Mouse (Mus musculus) heart, embryonic 15.5 days (tissue): ENCODE measurements around the gene Phyh. TPM values are rescaled to one million over a fixed set of nuclear protein-coding genes. Genes with fewer than 3 reads are reported as not detected.

ENCODE experiments used
- ATAC-seq: fragments of 200-750 bp; cut with Nextera tagmentation; replicated peaks from 2 replicates; pipeline ENCODE4 v1.8.0; 2017; ENCODE audit warnings: low read depth, moderate TSS enrichment; ENCODE audit not compliant: insufficient number of reproducible peaks, insufficient read depth, low FRiP score
- H3K27ac ChIP-seq: fragments of 300-500 bp; sonication (generic); 2 replicates; pipeline ENCODE4 v1.5.1; 2015; ENCODE audit warnings: mild to moderate bottlenecking, inconsistent platforms
- H3K27me3 ChIP-seq: fragments of 300-500 bp; sonication (generic); 2 replicates; pipeline ENCODE4 v1.6.1; 2015; ENCODE audit warnings: inconsistent platforms
- H3K36me3 ChIP-seq: fragments of 300-500 bp; sonication (generic); 2 replicates; pipeline ENCODE4 v1.6.1; 2015; ENCODE audit warnings: mild to moderate bottlenecking, inconsistent platforms
- H3K4me1 ChIP-seq: fragments of 300-500 bp; sonication (generic); replicated peaks from 2 replicates; pipeline ENCODE4 v1.6.1; 2015; ENCODE audit warnings: inconsistent platforms
- H3K4me2 ChIP-seq: fragments of 300-500 bp; sonication (generic); 2 replicates; pipeline ENCODE4 v1.6.1; 2015; ENCODE audit warnings: inconsistent platforms, mild to moderate bottlenecking, moderate library complexity
- H3K4me3 ChIP-seq: fragments of 300-500 bp; sonication (generic); 2 replicates; pipeline ENCODE4 v1.5.1; 2015; ENCODE audit warnings: mild to moderate bottlenecking, inconsistent platforms
- H3K9ac ChIP-seq: fragments of 300-500 bp; sonication (generic); 2 replicates; pipeline ENCODE4 v1.6.1; 2015; ENCODE audit warnings: mild to moderate bottlenecking, inconsistent platforms
- H3K9me3 ChIP-seq: fragments of 300-500 bp; sonication (generic); replicated peaks from 2 replicates; pipeline ENCODE4 v1.6.1; 2016; ENCODE audit warnings: inconsistent platforms
- WGBS: fragments of 180-500 bp; shearing (Covaris S2); methylation state at CpG from one replicate; pipeline ENCODE4 v1.1.7; 2015; ENCODE audit warnings: mixed read lengths; 5-methylcytosine and 5-hydroxymethylcytosine counted together
- polyA plus RNA-seq: library from polyadenylated mRNA; unstranded; fragments of >200 nt; fragmentation: Nextera tagmentation; extraction: Ambion mirVana; gene quantifications from 2 replicates; pipeline ENCODE4 v1.2.1, GENCODE M21; 2015

Gene Phyh
- 170 and 225 TPM in 2 replicates for polyA plus RNA-seq

DNA sequence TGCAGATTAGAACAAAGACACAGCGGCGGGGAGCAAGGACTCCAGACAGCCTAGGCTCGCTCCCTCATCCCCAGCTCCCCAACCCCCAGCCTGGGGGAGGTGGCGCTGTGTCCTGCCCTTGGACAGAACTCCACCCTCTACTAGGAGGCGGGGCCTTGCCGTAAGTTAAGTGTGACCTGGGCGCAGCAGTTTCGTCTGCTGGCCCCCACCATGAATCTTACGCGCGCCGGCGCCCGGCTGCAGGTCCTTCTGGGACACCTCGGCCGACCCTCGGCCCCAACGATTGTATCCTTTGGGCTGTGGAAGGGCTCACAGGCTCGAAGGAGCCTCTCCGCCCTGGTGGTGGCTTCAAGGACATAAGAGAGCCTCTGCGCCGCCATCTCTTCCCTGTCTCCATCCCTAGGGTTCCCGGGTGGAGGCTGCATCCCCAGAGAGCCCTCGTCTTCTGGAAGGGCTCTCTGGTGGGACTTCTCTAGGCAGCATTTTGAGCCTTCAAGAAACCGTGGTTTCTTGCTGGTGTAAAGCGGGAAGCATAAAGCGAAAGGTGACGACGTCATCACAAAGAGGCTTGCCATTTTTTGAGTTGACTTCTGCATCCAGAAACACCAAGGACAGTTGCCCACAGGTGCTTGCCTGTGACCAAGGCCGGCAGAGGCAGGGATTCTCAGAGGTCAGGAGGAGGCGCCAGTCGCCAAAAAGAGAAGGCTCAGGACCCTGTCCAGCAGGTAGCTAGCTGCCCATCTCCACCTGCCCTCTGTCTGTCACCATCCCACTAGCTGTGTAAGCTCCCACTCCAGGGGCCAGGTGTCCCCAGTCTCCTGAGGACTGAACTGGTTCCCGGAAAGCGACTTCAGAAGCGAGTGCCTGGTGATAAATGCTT lies at the start of gene Phyh:
Gene Phyh, plus strand, starts transcription at position 160 of the 880 bp plus-strand sequence.
- Histone ChIP-seq H3K27me3 (no peaks in the 10 kb centered on the region), H3K4me2 (peak within 1 kb of the TSS; percentile 89), H3K9me3 (no peaks in the 10 kb centered on the region), H3K27ac (peak within 1 kb of the TSS; percentile 84), H3K9ac (peak within 1 kb of the TSS; percentile 83), H3K36me3 (peaks cover 2% of the 10 kb centered on the region; the same call in 1 of the 2 replicates), H3K4me3 (peak within 1 kb of the TSS; percentile 76), H3K4me1 (peaks cover 11% of the 10 kb centered on the region)
- 6% methylated on average over 35 of the region's 35 CpGs for WGBS
- peak; percentile 99 for ATAC-seq

DNA sequence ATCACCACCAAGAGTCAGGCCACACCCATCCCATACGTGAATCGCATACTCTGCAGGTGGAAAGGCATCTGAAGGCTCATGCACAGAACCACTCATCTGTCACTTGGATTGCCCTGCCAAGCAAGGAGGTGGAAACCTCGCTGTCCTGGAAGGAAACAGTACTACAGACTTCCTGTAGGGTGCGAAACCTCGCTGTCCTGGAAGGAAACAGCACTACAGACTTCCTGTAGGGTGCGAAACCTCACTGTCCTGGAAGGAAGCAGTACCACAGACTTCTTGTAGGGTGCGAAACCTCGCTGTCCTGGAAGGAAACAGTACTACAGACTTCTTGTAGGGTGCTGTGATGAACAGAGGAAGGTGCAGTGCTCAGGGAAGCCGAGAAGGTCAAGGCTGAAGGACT lies 46.1 kb upstream of the Phyh start:
- no peak overlapping the region for H3K27ac ChIP-seq
- H3K9ac ChIP-seq = no peak overlapping the region
- no peak overlapping the region for H3K4me2 ChIP-seq
- whole genome bisulfite sequencing = 67% methylated on average over 9 of the region's 9 CpGs
- ATAC-seq = no peak
- H3K4me3 ChIP-seq = no peak overlapping the region
- H3K9me3 ChIP-seq = no peaks in the 10 kb centered on the region
- H3K4me1 ChIP-seq = no peaks in the 10 kb centered on the region
- H3K27me3 ChIP-seq = no peaks in the 10 kb centered on the region
- H3K36me3 ChIP-seq = no peaks in the 10 kb centered on the region

DNA sequence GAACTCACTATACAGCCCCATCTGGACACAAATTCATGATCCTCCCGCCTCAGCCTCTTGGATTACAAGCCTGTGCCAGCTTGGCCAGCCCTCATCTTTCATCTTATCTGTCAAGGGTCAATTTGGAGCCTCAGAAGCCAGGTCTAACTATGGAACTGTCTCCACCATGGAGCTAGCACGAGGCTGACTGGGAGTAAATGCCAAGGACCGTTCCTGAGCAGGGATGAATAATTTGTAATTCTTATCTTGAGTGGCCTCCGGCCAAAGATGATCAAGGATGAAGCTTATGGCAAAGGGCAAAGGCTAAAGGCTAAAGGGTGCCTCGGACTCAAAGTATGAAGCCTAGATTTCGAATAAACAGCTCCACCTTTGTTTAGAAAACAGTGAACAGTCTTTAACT lies 45.5 kb upstream of the Phyh start:
- Histone ChIP-seq H3K9me3 (no peaks in the 10 kb centered on the region), H3K4me3 (no peak overlapping the region), H3K4me2 (no peak overlapping the region), H3K27me3 (no peaks in the 10 kb centered on the region), H3K9ac (no peak overlapping the region), H3K36me3 (no peaks in the 10 kb centered on the region), H3K4me1 (no peaks in the 10 kb centered on the region), H3K27ac (no peak overlapping the region)
- WGBS = 49% methylated on average over 6 of the region's 6 CpGs
- ATAC-seq = no peak

DNA sequence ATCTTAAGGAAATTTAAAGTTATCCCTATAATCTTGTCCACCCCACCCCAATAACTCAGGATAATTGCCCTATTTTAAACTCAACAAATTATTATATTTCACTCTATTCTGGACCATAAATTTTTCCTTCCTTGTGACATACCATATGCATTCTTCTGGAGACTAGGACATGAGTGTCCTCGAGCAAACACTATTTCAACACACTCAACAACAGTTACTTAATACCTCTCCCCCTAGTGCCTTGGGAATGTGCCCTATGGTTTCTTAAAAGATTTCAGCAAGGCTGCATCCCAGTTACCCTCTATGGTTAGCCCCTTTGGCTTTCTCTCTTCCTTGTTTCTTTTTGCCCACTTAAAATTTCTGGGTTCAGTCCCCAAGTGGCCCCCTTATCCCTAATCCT lies 43.7 kb upstream of the Phyh start:
- no peak for ATAC-seq
- H3K9me3 ChIP-seq = no peaks in the 10 kb centered on the region
- no peak overlapping the region for H3K4me3 ChIP-seq
- no peaks in the 10 kb centered on the region for H3K27me3 ChIP-seq
- H3K9ac ChIP-seq = no peak overlapping the region
- 62% methylated on average over 1 of the region's 1 CpGs for WGBS
- no peak overlapping the region for H3K27ac ChIP-seq
- H3K36me3 ChIP-seq = no peaks in the 10 kb centered on the region
- H3K4me2 ChIP-seq = no peak overlapping the region
- H3K4me1 ChIP-seq = no peaks in the 10 kb centered on the region

DNA sequence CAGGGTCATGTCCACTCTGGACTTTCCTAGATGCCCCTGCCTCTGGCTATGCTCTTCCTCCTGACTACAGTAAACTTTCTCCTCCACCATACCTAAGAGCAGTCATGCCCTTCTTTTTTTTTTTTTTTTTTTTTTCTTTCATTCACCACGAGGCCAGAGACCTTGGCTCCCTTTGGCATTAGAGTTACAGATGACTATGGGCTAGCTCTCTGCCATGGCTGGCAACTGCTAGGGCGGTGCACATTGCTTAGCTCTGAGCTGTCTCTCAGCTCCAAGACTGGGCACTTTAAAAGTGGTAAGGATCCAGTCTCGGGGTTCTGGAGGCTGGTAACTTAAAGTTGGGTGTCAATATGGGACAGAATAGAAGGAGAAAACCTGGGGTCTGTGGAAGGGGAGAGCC lies 42.7 kb upstream of the Phyh start:
- H3K27ac ChIP-seq = no peak overlapping the region
- no peak overlapping the region for H3K4me3 ChIP-seq
- H3K4me2 ChIP-seq = no peak overlapping the region
- peaks cover 4% of the 10 kb centered on the region; the same call in 1 of the 2 replicates for H3K4me1 ChIP-seq
- no peaks in the 10 kb centered on the region for H3K27me3 ChIP-seq
- 62% methylated on average over 3 of the region's 3 CpGs for WGBS
- no peaks in the 10 kb centered on the region for H3K9me3 ChIP-seq
- ATAC-seq = no peak
- H3K9ac ChIP-seq = no peak overlapping the region
- H3K36me3 ChIP-seq = no peaks in the 10 kb centered on the region

DNA sequence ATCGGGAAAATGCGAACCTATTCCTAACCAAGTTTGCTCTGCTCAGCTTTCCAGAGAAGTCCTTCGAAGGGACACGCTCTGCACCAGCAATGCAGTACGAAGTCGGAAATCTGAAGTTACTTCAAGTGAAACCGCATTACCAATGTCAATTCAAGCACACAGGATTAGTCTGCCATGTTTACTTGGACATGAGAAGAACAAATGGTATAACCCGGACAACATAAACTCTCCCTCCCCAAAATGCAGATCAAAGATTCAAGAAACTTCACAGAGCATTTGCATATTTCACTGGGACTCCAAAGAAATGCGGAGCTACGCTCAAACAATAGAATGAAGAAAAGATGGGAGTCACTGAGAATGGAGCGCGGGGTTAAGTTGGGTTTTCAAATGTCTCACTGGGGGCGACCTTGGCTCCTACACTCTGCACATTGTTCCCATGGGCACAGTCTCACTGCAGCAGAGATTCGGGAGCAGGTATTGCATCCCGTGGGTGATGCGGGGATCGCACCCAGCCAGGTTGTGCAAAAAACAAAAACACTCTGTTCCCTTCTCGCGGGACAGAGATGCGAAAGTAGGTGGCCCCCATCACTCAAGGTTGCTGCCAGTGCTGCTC lies 38.0 kb upstream of the Phyh start:
- H3K27ac ChIP-seq = peak overlapping the region; percentile 100
- H3K4me3 ChIP-seq = peak overlapping the region; percentile 93
- peaks cover 19% of the 10 kb centered on the region for H3K4me1 ChIP-seq
- ATAC-seq = no peak
- H3K27me3 ChIP-seq = no peaks in the 10 kb centered on the region
- no peaks in the 10 kb centered on the region for H3K9me3 ChIP-seq
- H3K4me2 ChIP-seq = peak overlapping the region; percentile 89
- peaks cover 7% of the 10 kb centered on the region for H3K36me3 ChIP-seq
- WGBS = 3% methylated on average over 20 of the region's 20 CpGs
- H3K9ac ChIP-seq = peak overlapping the region; percentile 99

DNA sequence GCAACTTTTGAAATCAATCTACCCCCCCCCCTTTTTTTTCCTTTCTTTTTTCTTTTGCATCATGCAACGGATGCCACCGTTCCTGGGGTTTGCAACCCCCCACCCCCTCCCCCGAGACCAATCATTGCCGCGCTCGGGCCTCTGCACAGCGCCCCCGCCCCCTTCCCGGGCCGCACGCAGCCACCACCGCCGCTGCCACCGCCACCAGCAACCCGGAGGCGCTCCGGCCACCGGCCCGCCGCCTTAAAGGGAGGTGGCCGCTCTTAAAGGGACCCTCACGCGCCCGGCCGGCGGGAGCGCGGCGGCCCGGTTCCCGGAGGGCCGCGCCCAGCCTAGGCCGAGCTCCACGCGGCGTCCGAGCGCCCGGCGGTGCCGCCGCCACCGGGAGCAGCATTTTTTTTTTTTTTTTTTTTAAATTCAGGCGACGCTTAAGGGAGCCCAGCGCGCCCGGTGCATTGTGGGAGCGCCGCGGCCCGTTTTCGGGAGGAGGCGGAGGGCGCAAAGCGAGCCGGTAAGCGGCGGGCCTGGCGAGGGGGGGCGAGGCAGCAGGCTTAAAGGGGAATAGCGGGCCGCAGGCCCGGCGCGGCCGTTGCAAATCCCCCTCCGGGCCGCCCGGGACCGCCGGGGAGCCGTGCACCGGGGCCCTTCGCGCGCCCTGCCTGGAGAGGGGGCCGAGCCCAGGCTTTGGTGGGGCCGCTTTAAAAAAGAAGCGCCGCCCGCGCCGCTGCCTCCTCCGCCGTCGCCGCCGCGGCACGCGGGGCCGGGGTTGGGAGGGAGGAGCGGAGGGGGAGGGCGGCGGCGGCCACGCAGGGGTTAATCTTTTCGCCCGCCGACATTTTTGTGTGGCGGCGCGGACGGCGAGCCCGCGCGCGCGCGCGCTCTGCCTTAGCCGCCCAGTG lies 37.2 kb upstream of the Phyh start, which contains the start of gene Sephs1:
Gene Sephs1, plus strand, starts transcription at position 215 of the 899 bp plus-strand sequence.
- Histone ChIP-seq H3K4me1 (peaks cover 19% of the 10 kb centered on the region), H3K27me3 (no peaks in the 10 kb centered on the region), H3K27ac (peak within 1 kb of the TSS; percentile 100), H3K4me2 (peak within 1 kb of the TSS; percentile 89), H3K9me3 (no peaks in the 10 kb centered on the region), H3K36me3 (peaks cover 14% of the 10 kb centered on the region), H3K9ac (peak within 1 kb of the TSS; percentile 99), H3K4me3 (peak within 1 kb of the TSS; percentile 93)
- peak; percentile 74 for ATAC-seq
- WGBS = under 1% methylated on average over 98 of the region's 115 CpGs

DNA sequence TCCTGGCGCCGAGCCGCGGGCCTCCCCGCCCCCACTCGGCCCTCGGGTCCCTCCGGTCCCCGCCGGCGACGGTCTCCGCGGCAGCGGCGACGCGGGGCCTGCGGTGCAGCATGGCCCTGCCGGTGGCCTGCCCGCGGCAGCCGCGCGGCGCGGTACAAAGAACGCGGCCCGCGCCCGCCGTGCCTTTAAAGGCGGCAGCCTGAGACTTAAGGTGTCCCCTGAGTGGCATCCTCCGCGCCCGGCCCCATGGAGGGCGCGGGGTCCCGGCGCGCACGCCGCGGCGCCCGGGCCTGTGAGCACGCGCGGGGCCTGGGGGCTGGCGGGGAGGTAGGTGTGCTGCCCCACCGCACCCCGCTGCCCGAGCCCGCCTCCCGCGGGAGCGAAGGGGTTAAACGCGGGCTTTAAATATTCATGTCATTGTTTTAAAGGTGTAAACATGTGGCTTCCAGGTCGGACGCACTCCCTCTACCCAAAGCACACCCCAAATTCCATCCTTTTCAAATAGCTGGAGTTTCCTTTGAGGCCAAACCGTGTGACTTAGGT lies 36.5 kb upstream of the Phyh start:
- WGBS = under 1% methylated on average over 61 of the region's 63 CpGs
- no peaks in the 10 kb centered on the region for H3K27me3 ChIP-seq
- H3K4me2 ChIP-seq = peak overlapping the region; percentile 89
- peak overlapping the region; percentile 93 for H3K4me3 ChIP-seq
- H3K9ac ChIP-seq = peak overlapping the region; percentile 99
- H3K9me3 ChIP-seq = no peaks in the 10 kb centered on the region
- H3K4me1 ChIP-seq = peaks cover 19% of the 10 kb centered on the region
- H3K36me3 ChIP-seq = peaks cover 21% of the 10 kb centered on the region
- peak overlapping the region; percentile 100 for H3K27ac ChIP-seq
- ATAC-seq = peak; percentile 54

DNA sequence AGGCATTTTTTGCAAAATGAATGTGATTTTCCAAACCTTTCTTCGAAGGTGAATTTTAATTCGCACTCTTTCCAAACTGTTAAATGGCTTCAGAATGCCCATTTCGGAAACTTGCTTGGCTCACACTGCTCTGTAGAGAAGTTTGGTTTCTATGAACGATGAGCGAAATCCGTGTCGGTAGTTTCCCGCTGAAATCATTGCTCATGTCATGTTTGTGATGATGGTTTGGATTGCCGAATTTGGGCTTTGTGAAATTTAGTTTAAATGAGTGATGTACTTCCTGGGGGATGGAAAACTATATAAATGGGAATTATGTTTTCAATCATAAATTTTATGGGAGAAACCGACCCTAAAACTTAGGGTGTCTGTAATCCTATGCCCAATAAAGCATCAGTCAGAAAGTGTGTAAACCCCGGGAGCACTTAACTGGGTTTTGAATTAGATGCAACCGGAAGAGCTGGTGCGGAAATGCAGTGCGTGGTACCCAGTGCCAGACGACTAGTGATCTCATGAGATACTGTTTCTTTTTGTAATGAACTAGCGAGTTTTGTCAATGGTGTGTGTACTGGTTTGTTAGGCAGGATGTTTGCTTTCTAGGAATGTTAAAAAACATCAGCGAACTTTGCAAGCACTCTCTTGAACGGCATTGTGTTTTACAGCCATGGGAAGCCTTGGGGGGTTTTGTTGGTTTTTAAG lies 35.7 kb upstream of the Phyh start:
- peak overlapping the region; percentile 89 for H3K4me2 ChIP-seq
- no peaks in the 10 kb centered on the region for H3K27me3 ChIP-seq
- 2% methylated on average over 18 of the region's 18 CpGs for WGBS
- H3K27ac ChIP-seq = peak overlapping the region; percentile 100; the same call in 1 of the 2 replicates
- ATAC-seq = no peak
- H3K4me3 ChIP-seq = peak overlapping the region; percentile 93
- H3K9ac ChIP-seq = peak overlapping the region; percentile 99
- peaks cover 19% of the 10 kb centered on the region for H3K4me1 ChIP-seq
- no peaks in the 10 kb centered on the region for H3K9me3 ChIP-seq
- H3K36me3 ChIP-seq = peaks cover 30% of the 10 kb centered on the region

DNA sequence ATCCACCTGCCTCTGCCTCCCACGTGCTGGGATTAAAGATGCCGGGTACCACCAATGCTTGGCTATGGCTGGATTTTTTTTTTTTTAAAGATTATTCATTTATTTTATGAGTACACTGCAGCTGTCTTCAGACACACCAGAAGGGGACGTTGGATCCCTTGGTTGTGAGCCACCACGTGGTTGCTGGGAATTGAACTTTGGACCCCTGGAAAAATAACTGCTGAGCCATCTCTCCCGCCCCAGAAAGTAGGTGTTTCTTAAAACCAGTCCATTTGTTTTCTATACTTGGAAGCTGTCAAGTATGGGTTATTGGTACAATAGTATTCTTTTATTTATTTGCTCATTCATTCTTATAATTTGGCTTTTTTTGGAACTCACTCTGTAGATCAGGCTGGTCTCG lies 31.9 kb upstream of the Phyh start:
- no peaks in the 10 kb centered on the region for H3K27me3 ChIP-seq
- ATAC-seq = no peak
- H3K27ac ChIP-seq = no peak overlapping the region
- H3K9ac ChIP-seq = no peak overlapping the region
- no peaks in the 10 kb centered on the region for H3K9me3 ChIP-seq
- no peak overlapping the region for H3K4me2 ChIP-seq
- peaks cover 61% of the 10 kb centered on the region for H3K36me3 ChIP-seq
- H3K4me1 ChIP-seq = peaks cover 15% of the 10 kb centered on the region
- 90% methylated on average over 6 of the region's 6 CpGs for WGBS
- no peak overlapping the region for H3K4me3 ChIP-seq
